Mouse (Mus musculus) T-helper 17 cell (primary cell): ENCODE data around the gene Vstm4.

ENCODE experiments used
- in situ Hi-C, 2 experiments: fragments of 300-600 bp; cut with MboI, MseI; formaldehyde crosslinking; loops; 1 replicate in 1 of 2; 2 replicates in 1 of 2; pipeline ENCODE4 v1.15.1; 2025; ENCODE audit warnings: high pct_unique_total_duplicates in 2 of 2

Gene Vstm4

GRCm38 (mm10) chr14:32939217-32939616 is 82.7 kb downstream of the Vstm4 start:
- in situ Hi-C loops: loop anchor here in 1 of 2 experiments (10.0 kb wide), 1 partner anchor 1734 kb away; the partner anchor contains the start of gene Tnnc1

GRCm38 (mm10) chr14:32947512-32947911 is 91.0 kb downstream of the Vstm4 start:
- in situ Hi-C loops: loop anchor here in 1 of 2 experiments (10.0 kb wide), 1 partner anchor 503 kb away; no protein-coding TSS in a partner anchor

GRCm38 (mm10) chr14:32950312-32951301 is 94.1 kb downstream of the Vstm4 start:
- in situ Hi-C loops: no loop called here

GRCm38 (mm10) chr14:32956486-32956885 is 99.9 kb downstream of the Vstm4 start:
- in situ Hi-C loops: no loop called here

- in situ Hi-C loops: no loop called here
These were observed 102.1 kb downstream of the Vstm4 start for GRCm38 (mm10) chr14:32958671-32959070.

- in situ Hi-C loops: loop anchor here (5.0 to 10.0 kb wide), 3 partner anchors 193 to 358 kb away; no protein-coding TSS in a partner anchor
These were observed 103.9 kb downstream of the Vstm4 start for GRCm38 (mm10) chr14:32960481-32960880.

GRCm38 (mm10) chr14:32964742-32965141 is 108.2 kb downstream of the Vstm4 start:
- in situ Hi-C loops: loop anchor here (5.0 to 10.0 kb wide), 3 partner anchors 197 to 362 kb away; no protein-coding TSS in a partner anchor

GRCm38 (mm10) chr14:32970700-32971099 is 114.1 kb downstream of the Vstm4 start:
- in situ Hi-C loops: no loop called here

GRCm38 (mm10) chr14:32984176-32984738 is 127.7 kb downstream of the Vstm4 start:
- in situ Hi-C loops: no loop called here

GRCm38 (mm10) chr14:32986659-32987058 is 130.1 kb downstream of the Vstm4 start:
- in situ Hi-C loops: no loop called here
